Mouse (Mus musculus): ENCODE measurements around the gene Chchd1. TPM values are rescaled to one million over a fixed set of nuclear protein-coding genes. Genes with fewer than 3 reads are reported as not detected.
A peak's percentile ranks its signal among the peaks of the same experiment; 100 is the strongest.

Gene Chchd1
- polyA plus RNA-seq, 1 experiment from 2014 or later: 194 TPM

DNA sequence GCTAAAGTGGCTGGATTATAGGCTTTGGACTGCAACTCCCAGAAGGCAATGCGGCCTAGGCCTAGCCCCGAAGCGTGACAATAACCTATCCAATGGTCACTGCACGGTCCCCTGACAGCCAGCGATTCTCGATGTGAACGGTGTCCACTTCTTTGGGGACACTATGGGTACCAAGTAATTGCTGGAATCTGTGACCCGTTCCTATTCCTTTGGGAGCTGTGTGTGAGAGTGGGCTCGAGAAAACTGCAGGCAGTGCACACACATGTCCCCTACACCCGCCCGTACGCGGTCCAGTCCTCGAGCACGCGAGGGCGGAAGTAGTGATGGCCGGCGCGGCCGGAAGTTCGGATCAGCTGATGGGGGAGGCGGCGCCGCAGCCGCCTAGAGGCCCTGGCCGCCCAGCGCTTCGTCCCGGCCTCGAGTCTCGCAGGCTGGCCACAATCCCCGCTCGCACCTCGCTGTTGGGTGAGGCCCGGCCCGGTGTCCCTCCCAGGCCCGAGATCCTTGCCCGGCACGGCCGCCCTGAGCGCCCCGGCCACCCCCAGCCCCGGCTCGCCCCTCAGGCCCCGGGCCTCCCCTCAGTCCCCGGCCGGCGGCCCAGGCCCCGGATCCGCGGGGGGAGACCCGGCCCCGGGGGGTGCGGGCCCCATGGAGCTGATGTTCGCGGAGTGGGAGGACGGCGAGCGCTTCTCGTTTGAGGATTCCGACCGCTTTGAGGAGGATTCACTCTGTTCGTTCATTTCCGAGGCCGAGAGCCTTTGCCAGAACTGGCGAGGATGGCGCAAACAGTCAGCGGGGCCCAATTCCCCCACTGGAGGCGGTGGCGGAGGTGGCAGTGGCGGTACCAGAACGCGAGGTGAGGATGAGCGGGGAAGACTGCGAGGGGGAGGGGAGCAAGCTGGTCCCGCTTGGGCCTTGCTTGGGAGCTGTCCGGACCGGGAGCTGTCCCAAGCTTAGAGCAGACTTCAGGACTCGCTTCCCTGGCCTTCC, 4.7 kb downstream of the Chchd1 start, which contains the start of gene Zswim8:
Gene Zswim8 (plus strand): TSS at position 352 of the 990 bp plus-strand sequence.
- H3K27me3 ChIP-seq: no peaks in the 10 kb centered on the region
- WGBS: under 1% methylated on average over 80 of the region's 80 CpGs
- peak within 1 kb of the TSS; percentile 97 for H3K9ac ChIP-seq

DNA sequence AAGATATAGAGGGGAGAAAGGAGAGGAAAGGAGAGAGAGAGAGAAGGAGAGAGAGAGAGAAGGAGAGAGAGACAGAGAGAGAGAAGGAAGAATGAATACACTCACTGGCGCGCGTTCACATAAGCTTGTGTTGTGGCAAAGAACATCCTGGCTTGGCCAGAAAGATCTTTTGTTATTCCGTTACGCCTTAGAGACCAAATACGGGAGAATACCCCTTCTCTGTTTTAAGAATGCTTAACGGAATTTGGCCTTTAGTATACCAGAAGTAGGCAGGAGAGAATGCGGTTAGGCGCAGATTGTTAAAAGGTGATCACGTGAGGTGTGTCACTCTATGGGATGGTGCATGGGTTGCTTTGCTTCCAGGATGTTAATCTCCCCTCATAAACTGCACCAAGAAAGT, 5.4 kb downstream of the Chchd1 start:
- ATAC-seq (ENCODE audit: low FRiP score, low read depth): no peak
- H3K9ac ChIP-seq: peak overlapping the region; percentile 97
- H3K4me1 ChIP-seq: peaks cover 27% of the 10 kb centered on the region
- 5% methylated on average over 10 of the region's 10 CpGs for WGBS
- peaks cover 47% of the 10 kb centered on the region for H3K36me3 ChIP-seq
- H3K27me3 ChIP-seq: no peaks in the 10 kb centered on the region
- no peaks in the 10 kb centered on the region for H3K9me3 ChIP-seq
- H3K4me3 ChIP-seq: peak overlapping the region; percentile 100
- peak overlapping the region; percentile 81; the same call in 1 of the 2 replicates for H3K27ac ChIP-seq
- H3K4me2 ChIP-seq (replicated peaks): peak overlapping the region; percentile 85

More for the DNA sequence above, 4.7 kb downstream of the Chchd1 start, which contains the start of gene Zswim8:
- peak; percentile 94 for ATAC-seq (ENCODE audit: low FRiP score, low read depth)
- peak within 1 kb of the TSS; percentile 81 for H3K27ac ChIP-seq
- no peaks in the 10 kb centered on the region for H3K9me3 ChIP-seq
- H3K36me3 ChIP-seq: peaks cover 39% of the 10 kb centered on the region
- peak within 1 kb of the TSS; percentile 100 for H3K4me3 ChIP-seq
- peak within 1 kb of the TSS; percentile 85 for H3K4me2 ChIP-seq (replicated peaks)
- H3K4me1 ChIP-seq: peaks cover 27% of the 10 kb centered on the region

DNA sequence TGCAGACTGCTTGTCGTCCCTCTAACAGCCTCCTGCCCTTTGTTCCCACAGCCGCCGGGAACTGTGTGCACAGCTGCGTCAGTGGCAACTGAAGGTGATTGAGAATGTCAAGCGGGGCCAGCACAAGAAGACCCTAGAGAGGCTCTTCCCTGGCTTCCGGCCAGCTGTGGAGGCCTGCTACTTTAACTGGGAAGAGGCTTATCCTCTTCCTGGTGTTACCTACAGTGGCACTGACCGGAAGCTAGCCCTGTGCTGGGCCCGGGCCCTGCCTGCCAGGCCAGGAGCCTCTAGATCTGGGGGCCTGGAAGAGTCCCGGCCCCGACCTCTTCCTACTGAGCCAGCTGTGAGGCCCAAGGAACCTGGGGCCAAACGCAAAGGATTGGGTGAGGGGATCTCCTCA, 11.0 kb downstream of the Chchd1 start:
- Histone ChIP-seq H3K4me2 (replicated peaks) (no peak overlapping the region), H3K4me1 (peaks cover 9% of the 10 kb centered on the region), H3K4me3 (no peak overlapping the region), H3K27ac (no peak overlapping the region), H3K36me3 (peaks cover 89% of the 10 kb centered on the region), H3K27me3 (no peaks in the 10 kb centered on the region), H3K9ac (peak overlapping the region; percentile 8; the same call in 1 of the 2 replicates), H3K9me3 (no peaks in the 10 kb centered on the region)
- 83% methylated on average over 11 of the region's 11 CpGs for WGBS
- no peak for ATAC-seq (ENCODE audit: low FRiP score, low read depth)

DNA sequence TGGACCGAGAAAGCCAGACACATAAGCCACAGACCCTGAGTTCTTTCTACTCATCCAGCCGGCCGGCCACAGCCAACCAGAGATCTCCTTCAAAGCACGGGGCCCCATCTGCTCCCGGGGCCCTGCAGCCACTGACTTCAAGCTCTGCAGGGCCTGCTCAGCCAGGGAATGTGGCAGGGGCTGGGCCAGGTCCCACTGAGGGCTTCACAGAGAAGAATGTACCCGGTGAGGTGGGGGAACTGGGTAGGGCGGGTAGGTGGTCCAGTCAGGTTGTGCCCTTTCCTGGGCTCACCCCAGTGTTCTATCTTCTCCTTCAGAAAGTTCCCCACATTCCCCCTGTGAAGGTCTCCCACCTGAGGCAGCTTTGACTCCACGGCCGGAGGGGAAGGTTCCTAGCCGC, 15.6 kb downstream of the Chchd1 start:
- Histone ChIP-seq H3K36me3 (peaks cover 98% of the 10 kb centered on the region), H3K9ac (no peak overlapping the region), H3K4me1 (no peaks in the 10 kb centered on the region), H3K4me3 (no peak overlapping the region), H3K27ac (no peak overlapping the region), H3K4me2 (replicated peaks) (no peak overlapping the region), H3K27me3 (no peaks in the 10 kb centered on the region), H3K9me3 (no peaks in the 10 kb centered on the region)
- WGBS: 92% methylated on average over 10 of the region's 10 CpGs
- no peak for ATAC-seq (ENCODE audit: low FRiP score, low read depth)

DNA sequence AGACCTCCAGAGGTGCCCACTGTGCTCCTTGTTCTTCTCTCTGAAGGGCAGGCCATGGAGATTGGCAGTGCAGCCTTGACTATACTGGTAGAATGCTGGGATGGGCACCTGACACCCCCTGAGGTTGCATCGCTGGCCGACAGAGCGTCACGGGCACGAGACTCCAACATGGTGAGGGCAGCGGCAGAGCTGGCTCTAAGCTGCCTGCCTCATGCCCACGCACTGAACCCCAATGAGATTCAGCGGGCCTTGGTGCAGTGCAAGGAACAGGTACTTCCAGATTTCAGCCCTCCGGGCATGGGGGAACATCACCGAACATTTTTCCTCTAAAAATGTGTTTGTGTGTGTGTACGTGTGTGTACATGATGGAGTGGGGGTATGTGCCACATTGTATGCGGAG, 17.0 kb downstream of the Chchd1 start:
- Histone ChIP-seq H3K9ac (no peak overlapping the region), H3K9me3 (no peaks in the 10 kb centered on the region), H3K27ac (no peak overlapping the region), H3K4me1 (no peaks in the 10 kb centered on the region), H3K4me2 (replicated peaks) (no peak overlapping the region), H3K36me3 (peaks cover 97% of the 10 kb centered on the region), H3K27me3 (no peaks in the 10 kb centered on the region), H3K4me3 (no peak overlapping the region)
- ATAC-seq (ENCODE audit: low FRiP score, low read depth): no peak
- 87% methylated on average over 12 of the region's 12 CpGs for WGBS

DNA sequence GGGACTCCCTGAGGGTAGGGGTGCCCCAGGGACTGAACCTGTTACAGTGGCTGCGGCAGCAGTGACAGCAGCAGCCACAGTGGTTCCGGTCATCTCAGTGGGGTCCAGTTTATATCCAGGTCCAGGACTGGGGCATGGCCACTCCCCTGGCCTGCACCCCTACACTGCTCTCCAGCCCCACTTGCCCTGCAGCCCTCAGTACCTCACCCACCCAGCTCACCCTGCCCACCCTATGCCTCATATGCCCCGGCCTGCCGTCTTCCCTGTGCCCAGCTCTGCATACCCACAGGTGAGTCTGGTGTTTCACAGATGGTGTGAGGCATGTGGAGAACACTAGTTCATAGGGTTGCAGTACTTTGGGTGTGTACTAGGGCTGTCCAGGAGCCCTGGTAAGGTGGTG, 18.6 kb downstream of the Chchd1 start:
- no peaks in the 10 kb centered on the region for H3K4me1 ChIP-seq
- H3K4me2 ChIP-seq (replicated peaks): no peak overlapping the region
- no peaks in the 10 kb centered on the region for H3K27me3 ChIP-seq
- WGBS: 86% methylated on average over 4 of the region's 4 CpGs
- H3K9me3 ChIP-seq: no peaks in the 10 kb centered on the region
- H3K36me3 ChIP-seq: peaks cover 97% of the 10 kb centered on the region
- ATAC-seq (ENCODE audit: low FRiP score, low read depth): 0 out of 2 replicates have a peak, but pooled peaks have one; percentile 24
- H3K9ac ChIP-seq: no peak overlapping the region
- H3K4me3 ChIP-seq: no peak overlapping the region
- no peak overlapping the region for H3K27ac ChIP-seq

DNA sequence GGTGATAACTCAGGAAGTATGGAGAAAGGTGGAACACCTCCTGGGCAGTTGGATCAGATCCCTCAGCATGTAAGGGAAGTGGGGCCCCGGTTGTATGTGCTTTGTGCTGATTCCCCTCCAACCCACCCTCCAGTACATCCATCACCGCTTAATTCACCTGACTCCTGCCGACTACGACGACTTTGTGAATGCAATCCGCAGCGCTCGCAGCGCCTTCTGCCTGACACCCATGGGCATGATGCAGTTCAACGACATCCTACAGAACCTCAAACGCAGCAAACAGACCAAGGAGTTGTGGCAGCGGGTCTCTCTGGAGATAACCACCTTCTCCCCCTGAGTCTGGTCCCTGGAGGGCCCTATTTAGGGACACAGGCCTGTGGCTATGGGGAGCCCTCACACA, 20.2 kb downstream of the Chchd1 start:
- no peak for ATAC-seq (ENCODE audit: low FRiP score, low read depth)
- H3K27ac ChIP-seq: no peak overlapping the region
- no peaks in the 10 kb centered on the region for H3K9me3 ChIP-seq
- H3K4me2 ChIP-seq (replicated peaks): no peak overlapping the region
- 91% methylated on average over 12 of the region's 12 CpGs for WGBS
- H3K4me1 ChIP-seq: no peaks in the 10 kb centered on the region
- peaks cover 97% of the 10 kb centered on the region for H3K36me3 ChIP-seq
- no peak overlapping the region for H3K9ac ChIP-seq
- no peaks in the 10 kb centered on the region for H3K27me3 ChIP-seq
- H3K4me3 ChIP-seq: no peak overlapping the region

DNA sequence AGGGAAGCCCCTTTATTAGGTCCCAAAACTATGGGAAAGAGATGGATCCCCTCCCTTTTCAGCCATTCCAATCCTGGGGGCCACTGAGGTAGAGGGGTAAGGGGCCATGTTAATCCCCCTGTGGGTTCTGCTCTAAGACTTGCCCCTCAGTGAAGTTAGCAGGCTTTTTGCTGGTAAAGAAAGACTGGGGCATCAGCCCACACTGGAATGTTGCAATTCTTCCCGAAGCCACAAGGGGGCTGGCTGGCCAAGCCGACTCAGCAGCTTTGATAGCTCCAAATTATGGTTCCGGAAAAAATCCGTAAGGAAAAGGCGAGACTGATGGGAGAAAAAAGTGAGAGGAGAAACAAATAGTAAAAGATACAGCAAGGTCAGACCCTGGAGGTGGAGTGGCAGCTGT, 21.2 kb downstream of the Chchd1 start:
- no peak overlapping the region for H3K27ac ChIP-seq
- peaks cover 97% of the 10 kb centered on the region for H3K36me3 ChIP-seq
- WGBS: 16% methylated on average over 5 of the region's 5 CpGs
- no peaks in the 10 kb centered on the region for H3K27me3 ChIP-seq
- H3K9ac ChIP-seq: no peak overlapping the region
- no peak overlapping the region for H3K4me3 ChIP-seq
- no peaks in the 10 kb centered on the region for H3K9me3 ChIP-seq
- no peak overlapping the region for H3K4me2 ChIP-seq (replicated peaks)
- H3K4me1 ChIP-seq: no peaks in the 10 kb centered on the region
- ATAC-seq (ENCODE audit: low FRiP score, low read depth): no peak

DNA sequence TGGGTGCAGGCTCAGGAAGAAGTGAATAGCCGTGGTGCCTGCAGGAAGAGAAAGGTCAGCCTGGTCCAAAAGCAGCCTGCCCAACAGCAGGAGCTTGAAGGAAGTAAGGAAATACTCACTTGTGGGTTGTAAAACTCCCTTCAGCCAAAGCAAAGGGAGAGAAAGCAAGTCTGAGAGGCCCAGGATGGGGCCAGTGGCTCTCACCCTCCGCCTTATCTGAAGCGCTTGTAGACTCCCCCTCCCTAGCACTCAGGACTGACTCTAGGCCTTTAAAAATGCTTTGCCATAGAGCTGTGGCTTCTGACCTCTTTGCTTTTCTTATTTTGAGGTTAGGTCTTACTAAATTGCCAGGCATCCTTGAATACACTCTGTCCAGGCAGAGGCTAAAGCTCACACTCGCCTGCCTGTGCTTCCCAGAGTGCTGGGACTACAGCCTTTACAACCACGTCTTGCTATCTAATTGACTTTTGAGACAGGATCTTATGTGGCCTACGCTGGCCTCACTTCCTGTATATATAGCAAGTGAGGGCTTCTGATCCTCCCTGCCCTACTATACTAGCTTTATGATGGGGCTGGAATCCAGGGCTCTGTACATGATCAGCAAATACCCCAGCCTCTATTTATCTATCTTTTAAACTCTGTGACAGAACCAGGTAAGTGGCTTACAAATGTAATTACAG, 23.0 kb downstream of the Chchd1 start:
- no peak for ATAC-seq (ENCODE audit: low FRiP score, low read depth)
- Histone ChIP-seq H3K27me3 (no peaks in the 10 kb centered on the region), H3K4me3 (no peak overlapping the region), H3K9me3 (no peaks in the 10 kb centered on the region), H3K27ac (no peak overlapping the region), H3K4me2 (replicated peaks) (no peak overlapping the region), H3K36me3 (peaks cover 99% of the 10 kb centered on the region), H3K4me1 (no peaks in the 10 kb centered on the region), H3K9ac (no peak overlapping the region)
- 72% methylated on average over 6 of the region's 6 CpGs for WGBS

DNA sequence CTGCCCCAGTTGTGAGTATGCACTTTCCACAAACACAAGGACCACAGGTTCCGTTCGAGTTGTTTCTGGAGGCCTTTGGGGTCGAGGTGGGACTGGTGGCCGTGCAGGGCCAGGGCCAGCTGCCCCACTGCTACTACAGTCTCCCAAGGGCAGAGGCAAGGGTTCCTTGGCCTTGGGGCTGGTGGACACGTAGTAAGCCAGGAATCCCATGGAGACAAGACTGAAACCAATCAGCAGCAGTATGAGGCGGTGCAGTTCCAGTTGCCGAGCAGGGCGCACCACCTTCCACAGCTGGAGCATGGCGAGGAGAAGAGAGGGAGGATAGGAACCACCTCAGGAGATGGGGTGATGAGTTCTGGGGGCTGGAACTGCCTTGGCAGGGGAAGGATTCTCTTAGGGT, 27.1 kb downstream of the Chchd1 start:
- Histone ChIP-seq H3K9ac (no peak overlapping the region), H3K36me3 (peaks cover 75% of the 10 kb centered on the region), H3K9me3 (no peaks in the 10 kb centered on the region), H3K27ac (no peak overlapping the region), H3K4me2 (replicated peaks) (no peak overlapping the region), H3K4me3 (no peak overlapping the region), H3K27me3 (no peaks in the 10 kb centered on the region), H3K4me1 (peaks cover 17% of the 10 kb centered on the region)
- WGBS: 92% methylated on average over 9 of the region's 9 CpGs
- no peak for ATAC-seq (ENCODE audit: low FRiP score, low read depth)

DNA sequence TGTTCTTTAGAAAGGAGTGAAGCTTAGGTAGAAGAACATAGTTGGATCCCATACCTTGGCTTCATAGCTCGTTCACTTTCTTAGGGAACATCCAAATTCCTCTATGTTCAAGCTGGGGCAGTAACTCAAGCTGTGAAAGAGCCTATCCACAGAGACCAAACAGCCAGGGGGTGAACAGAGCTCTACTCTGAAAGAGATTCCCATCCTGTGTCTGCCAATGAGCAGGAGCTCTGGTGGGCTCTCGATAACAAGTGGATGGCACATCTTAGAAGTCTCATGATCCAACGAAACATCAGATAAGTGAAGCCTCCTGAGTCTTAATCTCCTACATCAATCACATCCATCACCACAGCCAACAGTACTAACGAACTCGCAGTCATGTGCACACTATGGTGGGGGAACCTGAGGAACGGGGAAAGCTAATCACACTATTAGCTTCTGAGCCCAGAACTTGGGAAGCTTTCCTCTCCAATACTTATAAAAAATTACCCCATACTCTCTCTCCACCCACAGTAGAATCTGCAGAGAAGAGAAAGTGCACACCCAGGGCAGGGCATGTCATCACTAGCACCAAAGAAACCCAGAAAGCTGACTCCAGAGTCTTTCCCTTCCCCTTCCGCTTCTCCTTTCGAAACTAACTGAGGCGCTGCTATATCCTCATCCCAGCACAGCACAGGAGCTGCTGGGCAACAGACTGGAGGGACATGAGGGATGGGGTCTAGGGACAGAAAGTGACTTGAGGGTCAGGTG, 28.2 kb downstream of the Chchd1 start:
- H3K27ac ChIP-seq: no peak overlapping the region
- H3K36me3 ChIP-seq: peaks cover 74% of the 10 kb centered on the region
- H3K9ac ChIP-seq: peak overlapping the region; percentile 40; the same call in 1 of the 2 replicates
- 86% methylated on average over 9 of the region's 9 CpGs for WGBS
- no peaks in the 10 kb centered on the region for H3K9me3 ChIP-seq
- H3K4me1 ChIP-seq: peaks cover 26% of the 10 kb centered on the region
- H3K4me3 ChIP-seq: no peak overlapping the region
- no peak overlapping the region for H3K4me2 ChIP-seq (replicated peaks)
- no peak for ATAC-seq (ENCODE audit: low FRiP score, low read depth)
- H3K27me3 ChIP-seq: no peaks in the 10 kb centered on the region
